Mouse (Mus musculus): ENCODE data around the gene Tyr. TPM values are rescaled to one million over a fixed set of nuclear protein-coding genes. Genes with fewer than 3 reads are reported as not detected.
"Not testable (repeated sequence)": the region's sequence is repeated elsewhere in the genome, so short reads cannot be mapped to it uniquely, and the experiment has no call there.

Tyr gene
- total RNA-seq (2022) = not detected

DNA sequence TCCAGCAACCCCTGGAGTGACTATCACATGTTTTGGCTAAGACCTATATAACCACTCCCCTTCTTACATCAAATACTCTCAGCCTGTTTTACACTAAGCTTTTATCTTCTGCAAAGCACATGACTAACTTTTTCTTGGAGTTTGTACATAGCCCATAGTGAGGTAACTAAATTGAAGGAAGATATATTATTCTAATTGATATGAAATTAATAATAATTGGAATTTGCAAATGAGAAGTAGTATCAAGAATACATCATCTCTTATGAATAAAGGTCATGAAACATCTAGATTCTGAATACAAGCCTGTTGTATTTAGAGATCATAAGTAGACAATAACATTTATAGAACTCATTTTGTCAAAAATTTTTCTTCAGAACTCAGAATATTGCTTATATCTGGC, at the start of gene Tyr:
Tyr (minus strand) TSS at position 101 of the 400 bp plus-strand sequence.
- DNase-seq (ENCODE audit: low spot score in 2 of 2) = no peak

DNA sequence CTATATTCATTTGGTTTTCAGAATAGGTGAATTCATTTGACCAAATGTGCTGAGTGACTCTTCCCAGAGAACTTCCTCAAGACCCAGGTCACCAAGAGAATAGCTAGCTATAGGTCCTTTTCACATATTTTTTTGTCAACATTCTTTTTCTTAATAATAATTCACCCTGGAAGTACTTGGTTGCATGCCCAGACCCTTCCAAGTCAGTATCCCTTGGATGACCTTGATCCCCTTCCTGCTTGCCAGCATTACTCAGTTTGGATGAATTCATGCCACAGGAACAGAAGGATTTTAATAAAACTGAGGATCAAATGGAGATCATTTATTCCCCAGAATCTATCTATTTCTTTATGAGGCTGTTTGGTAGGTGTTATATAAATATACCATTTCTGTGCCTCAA, 45.7 kb upstream of the Tyr start:
- DNase-seq (ENCODE audit: low spot score in 2 of 2) = no peak

DNA sequence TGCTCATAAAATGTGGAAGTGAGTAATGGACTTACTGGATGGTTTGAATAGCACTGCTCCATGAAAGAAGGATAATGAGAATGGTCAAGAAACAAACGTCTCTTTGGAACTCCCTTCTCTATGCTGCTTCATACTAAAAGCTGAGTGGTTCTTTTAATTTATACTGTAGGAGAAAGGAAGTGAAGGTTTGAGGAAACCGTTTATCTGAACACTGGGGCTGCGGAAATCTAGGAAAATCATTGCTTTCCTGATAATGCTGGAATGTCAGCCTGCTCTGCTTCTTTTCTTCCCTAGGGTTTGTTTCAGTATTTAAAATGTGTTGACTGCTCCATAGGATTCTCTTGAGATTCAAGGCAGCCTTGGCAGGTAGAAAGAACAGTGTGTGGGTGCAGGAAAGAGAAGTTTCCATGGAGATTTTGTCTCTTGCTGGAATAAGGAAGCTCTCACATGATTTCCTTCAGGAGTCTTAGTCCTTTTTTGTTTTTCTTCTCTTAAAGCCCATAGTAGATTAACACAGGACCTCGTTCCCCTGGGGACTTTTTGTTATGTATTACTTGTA, 891 bp upstream of the Tyr start:
- DNase-seq (ENCODE audit: low spot score in 2 of 2) = no peak

DNA sequence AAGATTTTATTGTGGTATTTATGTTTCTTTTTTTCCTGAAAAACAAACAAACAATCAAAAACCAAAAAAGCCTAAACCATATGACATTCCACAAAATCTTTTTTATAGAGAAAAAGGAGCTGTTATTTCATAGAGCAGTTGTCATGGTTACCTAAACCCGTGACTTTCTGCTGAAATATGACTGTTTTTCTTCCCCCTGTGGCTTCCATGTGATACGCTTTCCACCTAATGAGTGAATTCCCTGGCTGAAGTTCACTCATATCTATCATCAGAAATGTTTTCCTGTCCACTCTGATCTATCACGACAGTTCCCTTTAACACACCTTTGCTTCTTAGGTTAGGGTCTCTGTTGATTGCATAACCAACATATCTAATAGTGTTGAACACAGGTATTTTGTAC, 5.3 kb downstream of the Tyr start:
- DNase-seq (ENCODE audit: low spot score in 2 of 2) = no peak

DNA sequence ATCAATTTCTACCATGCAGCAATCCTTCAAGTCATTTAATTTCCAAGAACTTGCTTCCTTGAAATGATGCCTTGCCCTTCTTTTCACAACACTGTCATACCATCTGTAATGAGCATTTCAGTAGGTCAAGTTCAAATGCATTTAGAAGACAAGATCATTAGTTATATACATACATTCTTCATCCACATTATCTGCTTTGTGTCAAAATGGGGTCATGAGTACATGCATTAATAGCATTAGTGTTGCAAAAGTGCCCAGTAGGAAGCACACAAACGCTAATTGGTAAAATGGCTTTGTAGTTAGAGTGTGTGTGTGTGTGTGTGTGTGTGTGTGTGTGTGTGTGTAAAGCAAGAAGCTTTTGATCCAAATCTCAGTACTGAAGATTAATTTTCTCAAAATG, 80.0 kb downstream of the Tyr start:
- DNase-seq (ENCODE audit: low spot score in 2 of 2) = no peak

DNA sequence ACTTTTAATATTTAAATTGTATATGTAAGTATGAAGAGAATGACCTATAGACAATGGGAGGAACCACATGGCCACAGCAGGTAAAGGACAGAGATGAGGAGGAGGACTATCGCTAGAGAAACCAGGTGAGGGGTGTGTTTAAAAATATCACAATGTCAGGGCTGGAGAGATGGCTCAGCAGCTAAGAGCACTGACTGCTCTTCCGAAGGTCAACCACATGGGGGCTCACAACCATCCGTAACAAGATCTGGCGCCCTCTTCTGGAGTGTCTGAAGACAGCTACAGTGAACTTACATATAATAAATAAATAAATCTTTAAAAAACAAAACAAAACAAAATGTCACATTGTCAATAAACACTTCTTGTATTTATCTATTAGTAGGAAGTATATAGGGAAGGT, 81.9 kb downstream of the Tyr start:
- not testable (repeated sequence) for DNase-seq (ENCODE audit: low spot score in 2 of 2)

DNA sequence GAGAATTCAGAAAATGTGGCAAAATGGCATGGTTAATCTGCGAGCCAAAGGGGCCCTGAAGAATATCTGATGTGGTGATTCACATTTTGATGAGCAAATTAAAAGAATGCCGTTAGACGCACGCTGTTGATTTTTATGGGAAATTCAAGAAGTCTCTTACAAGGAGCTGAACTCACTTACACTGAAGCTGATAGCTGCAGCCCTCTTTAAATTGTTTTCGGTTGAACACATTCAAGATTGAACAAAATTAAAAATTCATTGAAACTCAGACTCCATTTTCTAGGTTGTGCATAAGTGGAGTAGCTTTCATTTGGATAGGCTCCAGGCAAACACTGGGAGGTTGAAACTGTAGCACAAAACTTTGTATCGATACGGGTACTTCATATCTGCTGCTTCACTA, 96.3 kb downstream of the Tyr start:
- DNase-seq (ENCODE audit: low spot score in 2 of 2) = no peak

DNA sequence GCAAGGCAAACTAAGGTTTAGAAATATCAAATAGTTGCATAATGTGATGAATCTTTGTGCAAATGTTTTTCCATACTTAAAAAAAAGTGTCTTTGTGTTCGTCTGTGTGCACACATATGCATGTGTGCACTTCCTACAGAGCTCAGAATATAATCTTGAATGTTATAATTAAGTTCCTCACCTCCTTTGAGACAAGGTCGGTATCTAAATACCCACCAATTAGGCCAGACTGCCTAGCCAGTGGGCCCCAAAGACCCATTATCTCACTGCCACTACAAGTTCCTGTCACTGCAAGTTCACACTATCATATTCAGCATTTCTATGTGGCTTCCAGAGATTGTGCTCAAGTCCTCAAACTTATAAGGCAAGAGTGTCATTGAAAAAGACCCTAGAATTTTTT, 118.4 kb downstream of the Tyr start:
- no peak for DNase-seq (ENCODE audit: low spot score in 2 of 2)

Other genes with a start within 250 kb of the Tyr start
- gene Nox4, start 247.4 kb downstream of the Tyr start, total RNA-seq (2022) = 1 to 10 TPM in 3 of 4 experiments, under 1 TPM in 1; 0.99 to 3.3 (median 1.9) TPM
- gene Grm5, start 90.7 kb upstream of the Tyr start, total RNA-seq (2022) = under 1 TPM in 1 of 4 experiments, not detected in 3; 0.07 TPM

All from gastrocnemius, adult 8-10 months (tissue).